Mouse (Mus musculus) stomach, embryonic 15.5 days (tissue): ENCODE measurements around the gene Aph1c. TPM values are rescaled to one million over a fixed set of nuclear protein-coding genes. Genes with fewer than 3 reads are reported as not detected.

Experiments
- ATAC-seq: fragments of 200-750 bp; cut with Nextera tagmentation; 2 replicates; pipeline ENCODE4 v1.8.0; 2017; ENCODE audit warnings: low read depth, moderate number of reproducible peaks, moderate TSS enrichment; ENCODE audit not compliant: insufficient read depth, low FRiP score
- H3K27ac ChIP-seq: fragments of 300-500 bp; sonication (generic); 2 replicates; pipeline ENCODE4 v1.5.1; 2015; ENCODE audit warnings: mild to moderate bottlenecking, inconsistent platforms
- H3K27me3 ChIP-seq: fragments of 300-500 bp; sonication (generic); replicated peaks from 2 replicates; pipeline ENCODE4 v1.6.1; 2015; ENCODE audit warnings: inconsistent platforms
- H3K36me3 ChIP-seq: fragments of 300-500 bp; sonication (generic); 2 replicates; pipeline ENCODE4 v1.6.1; 2015; ENCODE audit warnings: inconsistent platforms
- H3K4me1 ChIP-seq: fragments of 300-500 bp; sonication (generic); 2 replicates; pipeline ENCODE4 v1.6.1; 2015; ENCODE audit warnings: inconsistent platforms
- H3K4me2 ChIP-seq: fragments of 300-500 bp; sonication (generic); 2 replicates; pipeline ENCODE4 v1.6.1; 2015; ENCODE audit warnings: mild to moderate bottlenecking, inconsistent platforms
- H3K4me3 ChIP-seq: fragments of 300-500 bp; sonication (generic); replicated peaks from 2 replicates; pipeline ENCODE4 v1.5.1; 2015; ENCODE audit warnings: inconsistent platforms
- H3K9ac ChIP-seq: fragments of 300-500 bp; sonication (generic); 2 replicates; pipeline ENCODE4 v1.6.1; 2015; ENCODE audit warnings: inconsistent platforms
- H3K9me3 ChIP-seq: fragments of 300-500 bp; sonication (generic); 2 replicates; pipeline ENCODE4 v1.6.1; 2016; ENCODE audit warnings: inconsistent platforms
- WGBS: fragments of 180-500 bp; shearing (Covaris S2); methylation state at CpG from one replicate; pipeline ENCODE4 v1.1.7; 2015; 5-methylcytosine and 5-hydroxymethylcytosine counted together
- polyA plus RNA-seq: library from polyadenylated mRNA; unstranded; fragments of >200 nt; fragmentation: Nextera tagmentation; extraction: Ambion mirVana; gene quantifications from 2 replicates; pipeline ENCODE4 v1.2.1, GENCODE M21; 2015

Gene Aph1c
- polyA plus RNA-seq, 1 experiment from 2014 or later = 5.7 TPM

- ATAC-seq = no peak
- Histone ChIP-seq H3K27ac (no peak overlapping the region), H3K4me3 (no peak overlapping the region), H3K4me2 (no peak overlapping the region), H3K9me3 (no peaks in the 10 kb centered on the region), H3K4me1 (no peaks in the 10 kb centered on the region), H3K9ac (no peak overlapping the region), H3K27me3 (no peaks in the 10 kb centered on the region), H3K36me3 (no peaks in the 10 kb centered on the region)
- 63% methylated on average over 3 of the region's 3 CpGs for WGBS
Observed at GRCm38 (mm10) chr9:66864708-66865107, 30.2 kb upstream of the Aph1c start.

DNA sequence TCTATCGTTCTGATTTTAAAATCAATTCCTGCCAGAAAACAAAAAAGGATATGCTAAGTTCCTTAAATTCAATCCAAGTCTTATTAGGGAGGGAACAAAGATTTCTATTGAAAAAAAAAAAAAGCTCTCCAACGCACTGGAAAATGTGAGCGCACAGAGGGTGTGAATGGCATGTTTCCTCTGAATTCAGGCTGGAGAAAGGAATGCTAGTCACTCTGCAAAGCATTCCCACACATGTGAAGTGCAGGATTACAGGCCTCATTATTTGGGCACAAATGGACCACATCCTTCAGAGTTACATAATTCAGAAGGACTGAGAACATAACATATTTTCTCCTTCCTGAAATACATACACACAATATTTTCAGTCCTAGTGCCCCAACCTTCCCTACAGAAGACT lies 28.9 kb upstream of the Aph1c start:
- Histone ChIP-seq H3K27me3 (no peaks in the 10 kb centered on the region), H3K4me1 (no peaks in the 10 kb centered on the region), H3K4me2 (no peak overlapping the region), H3K4me3 (no peak overlapping the region), H3K9ac (no peak overlapping the region), H3K9me3 (no peaks in the 10 kb centered on the region), H3K36me3 (0 out of 2 replicates have a peak, but pooled peaks cover 4% of the 10 kb centered on the region), H3K27ac (no peak overlapping the region)
- ATAC-seq = no peak
- 61% methylated on average over 3 of the region's 3 CpGs for WGBS

DNA sequence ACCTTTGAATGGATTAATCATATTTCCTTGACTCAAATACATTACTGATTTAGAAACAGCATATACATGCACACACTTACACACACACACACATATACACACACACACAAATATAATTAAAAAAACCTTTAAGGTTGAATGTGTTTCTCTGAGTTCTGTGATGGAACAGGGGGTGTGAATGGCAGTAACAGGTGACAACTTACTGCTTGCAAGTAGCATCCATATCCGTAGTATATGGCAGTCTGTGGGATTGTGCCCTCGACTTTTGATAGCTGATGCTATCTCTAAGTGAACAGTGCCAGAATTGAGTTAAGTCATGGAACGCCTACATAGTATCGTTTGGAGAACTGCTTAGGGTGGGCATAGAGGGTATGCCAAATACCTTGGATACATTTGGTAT lies 27.7 kb upstream of the Aph1c start:
- Histone ChIP-seq H3K27me3 (no peaks in the 10 kb centered on the region), H3K4me1 (no peaks in the 10 kb centered on the region), H3K4me2 (no peak overlapping the region), H3K4me3 (no peak overlapping the region), H3K9ac (no peak overlapping the region), H3K36me3 (peaks cover 7% of the 10 kb centered on the region; the same call in 1 of the 2 replicates), H3K9me3 (no peaks in the 10 kb centered on the region), H3K27ac (no peak overlapping the region)
- ATAC-seq = no peak
- 87% methylated on average over 4 of the region's 4 CpGs for WGBS

GRCm38 (mm10) chr9:66861104-66861767 lies 26.7 kb upstream of the Aph1c start:
- H3K27me3 ChIP-seq = no peaks in the 10 kb centered on the region
- no peak for ATAC-seq
- 73% methylated on average over 5 of the region's 5 CpGs for WGBS
- no peak overlapping the region for H3K9ac ChIP-seq
- H3K4me3 ChIP-seq = no peak overlapping the region
- H3K4me2 ChIP-seq = no peak overlapping the region
- H3K4me1 ChIP-seq = no peaks in the 10 kb centered on the region
- peaks cover 7% of the 10 kb centered on the region; the same call in 1 of the 2 replicates for H3K36me3 ChIP-seq
- no peaks in the 10 kb centered on the region for H3K9me3 ChIP-seq
- H3K27ac ChIP-seq = no peak overlapping the region

DNA sequence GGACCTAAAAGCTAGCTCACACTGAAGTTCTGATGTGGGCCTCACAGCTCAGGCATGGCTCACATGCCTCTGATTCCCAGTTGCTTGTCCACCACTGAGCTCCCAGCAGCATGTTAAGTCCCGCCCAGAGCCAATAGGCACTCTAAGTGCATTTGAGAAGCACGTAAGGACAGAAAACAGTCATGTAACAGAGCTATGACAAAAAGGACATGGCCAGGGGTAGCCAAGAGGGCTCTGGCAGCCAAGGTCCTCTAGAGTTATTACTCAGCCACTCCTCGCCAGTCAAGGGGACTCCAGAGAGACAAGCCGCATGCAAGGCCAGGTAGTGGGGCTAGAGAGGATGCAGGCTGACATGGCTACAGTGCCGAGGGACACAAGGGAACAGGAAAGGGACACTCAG lies 25.0 kb upstream of the Aph1c start:
- H3K9ac ChIP-seq = no peak overlapping the region
- H3K27ac ChIP-seq = no peak overlapping the region
- no peak overlapping the region for H3K4me2 ChIP-seq
- ATAC-seq = no peak
- H3K4me1 ChIP-seq = no peaks in the 10 kb centered on the region
- peaks cover 7% of the 10 kb centered on the region; the same call in 1 of the 2 replicates for H3K36me3 ChIP-seq
- H3K4me3 ChIP-seq = no peak overlapping the region
- WGBS = 84% methylated on average over 5 of the region's 5 CpGs
- H3K27me3 ChIP-seq = no peaks in the 10 kb centered on the region
- H3K9me3 ChIP-seq = no peaks in the 10 kb centered on the region

GRCm38 (mm10) chr9:66855865-66856264 lies 21.3 kb upstream of the Aph1c start:
- H3K27me3 ChIP-seq = no peaks in the 10 kb centered on the region
- ATAC-seq = peak; percentile 66
- H3K27ac ChIP-seq = peak overlapping the region; percentile 17
- H3K36me3 ChIP-seq = peaks cover 7% of the 10 kb centered on the region; the same call in 1 of the 2 replicates
- H3K4me3 ChIP-seq = no peak overlapping the region
- 40% methylated on average over 7 of the region's 7 CpGs for WGBS
- H3K4me2 ChIP-seq = no peak overlapping the region
- H3K9ac ChIP-seq = no peak overlapping the region
- 0 out of 2 replicates have a peak, but pooled peaks cover 3% of the 10 kb centered on the region for H3K4me1 ChIP-seq
- H3K9me3 ChIP-seq = no peaks in the 10 kb centered on the region

DNA sequence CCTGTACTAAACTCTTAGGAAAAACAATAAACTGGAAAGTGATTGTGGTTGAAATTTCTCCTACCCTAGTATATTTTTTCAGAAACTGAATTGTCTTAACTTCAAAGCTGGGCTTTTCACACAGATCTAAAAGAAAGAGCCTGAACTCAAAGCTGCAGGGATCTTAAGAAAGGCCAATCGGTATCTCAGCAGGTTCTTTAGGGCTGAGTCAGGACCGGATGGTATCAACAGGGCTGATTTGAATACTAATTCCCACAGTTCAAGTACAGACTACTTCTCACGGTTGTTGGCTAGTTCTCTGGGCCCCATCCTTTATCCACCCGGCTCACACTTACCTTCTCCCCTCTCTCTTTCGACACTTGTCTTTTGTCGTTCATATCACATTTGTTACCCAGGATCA lies 18.1 kb upstream of the Aph1c start:
- 0 out of 2 replicates have a peak, but pooled peaks cover 4% of the 10 kb centered on the region for H3K4me1 ChIP-seq

GRCm38 (mm10) chr9:66850966-66851365 lies 16.4 kb upstream of the Aph1c start:
- Histone ChIP-seq H3K4me1 (0 out of 2 replicates have a peak, but pooled peaks cover 4% of the 10 kb centered on the region), H3K36me3 (0 out of 2 replicates have a peak, but pooled peaks cover 9% of the 10 kb centered on the region), H3K27me3 (no peaks in the 10 kb centered on the region), H3K4me2 (no peak overlapping the region), H3K9me3 (no peaks in the 10 kb centered on the region), H3K27ac (peak overlapping the region; percentile 42; the same call in 1 of the 2 replicates), H3K9ac (no peak overlapping the region), H3K4me3 (no peak overlapping the region)
- 33% methylated on average over 5 of the region's 5 CpGs for WGBS
- ATAC-seq = peak; percentile 18; the same call in 1 of the 2 replicates

More for the DNA sequence above, 18.1 kb upstream of the Aph1c start:
- Histone ChIP-seq H3K4me2 (no peak overlapping the region), H3K27me3 (no peaks in the 10 kb centered on the region), H3K9me3 (no peaks in the 10 kb centered on the region), H3K27ac (no peak overlapping the region), H3K36me3 (0 out of 2 replicates have a peak, but pooled peaks cover 3% of the 10 kb centered on the region), H3K9ac (no peak overlapping the region), H3K4me3 (no peak overlapping the region)
- 69% methylated on average over 6 of the region's 6 CpGs for WGBS
- ATAC-seq = no peak

DNA sequence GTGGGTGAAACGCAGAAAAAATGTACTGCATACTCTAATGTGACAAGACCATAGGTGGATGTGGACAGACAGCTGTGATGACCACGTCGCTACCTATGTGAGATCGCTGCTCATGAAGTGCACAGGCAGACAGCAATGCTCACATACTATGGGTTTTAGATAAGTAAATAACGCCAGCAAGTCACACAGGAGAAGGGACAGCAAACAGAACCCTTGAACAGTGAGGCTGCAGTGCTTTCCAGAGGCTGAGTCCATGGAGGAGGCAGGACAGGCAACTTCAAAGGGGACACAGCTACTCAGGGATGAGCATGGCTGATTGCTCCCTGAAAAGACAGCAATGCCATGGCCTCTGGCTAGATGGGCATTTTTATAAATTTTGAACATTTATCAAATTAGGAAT lies 12.3 kb upstream of the Aph1c start:
- Histone ChIP-seq H3K9ac (no peak overlapping the region), H3K4me2 (no peak overlapping the region), H3K27ac (no peak overlapping the region), H3K36me3 (0 out of 2 replicates have a peak, but pooled peaks cover 9% of the 10 kb centered on the region), H3K9me3 (no peaks in the 10 kb centered on the region), H3K4me3 (no peak overlapping the region), H3K27me3 (no peaks in the 10 kb centered on the region), H3K4me1 (0 out of 2 replicates have a peak, but pooled peaks cover 4% of the 10 kb centered on the region)
- 84% methylated on average over 5 of the region's 5 CpGs for WGBS
- no peak for ATAC-seq

DNA sequence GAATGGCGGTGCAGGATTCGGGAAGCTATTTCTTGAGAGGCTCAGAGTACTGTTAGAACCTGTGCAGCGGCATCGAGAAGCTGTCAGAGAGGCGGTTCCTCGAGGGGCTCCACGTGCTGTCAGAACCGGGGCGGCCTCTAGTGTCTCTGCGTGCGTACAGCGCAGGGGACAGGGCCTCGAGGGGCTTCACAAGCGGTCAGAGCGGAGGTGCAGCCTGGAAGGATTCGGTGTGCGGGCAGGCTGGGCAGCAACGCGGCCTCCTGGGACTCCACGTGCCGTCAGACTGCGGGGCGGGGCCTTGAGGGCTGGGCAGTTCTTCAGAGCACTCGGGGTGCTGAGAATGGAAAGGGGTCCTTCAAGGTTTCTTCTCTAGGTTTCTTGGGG lies 563 bp upstream of the Aph1c start:
- Histone ChIP-seq H3K36me3 (no peaks in the 10 kb centered on the region), H3K4me3 (peak overlapping the region; percentile 69), H3K4me2 (peak overlapping the region; percentile 100), H3K4me1 (peaks cover 12% of the 10 kb centered on the region), H3K27ac (no peak overlapping the region), H3K9ac (peak overlapping the region; percentile 23; the same call in 1 of the 2 replicates), H3K9me3 (no peaks in the 10 kb centered on the region), H3K27me3 (no peaks in the 10 kb centered on the region)
- 0% methylated on average over 24 of the region's 24 CpGs for WGBS
- peak; percentile 57; the same call in 1 of the 2 replicates for ATAC-seq

DNA sequence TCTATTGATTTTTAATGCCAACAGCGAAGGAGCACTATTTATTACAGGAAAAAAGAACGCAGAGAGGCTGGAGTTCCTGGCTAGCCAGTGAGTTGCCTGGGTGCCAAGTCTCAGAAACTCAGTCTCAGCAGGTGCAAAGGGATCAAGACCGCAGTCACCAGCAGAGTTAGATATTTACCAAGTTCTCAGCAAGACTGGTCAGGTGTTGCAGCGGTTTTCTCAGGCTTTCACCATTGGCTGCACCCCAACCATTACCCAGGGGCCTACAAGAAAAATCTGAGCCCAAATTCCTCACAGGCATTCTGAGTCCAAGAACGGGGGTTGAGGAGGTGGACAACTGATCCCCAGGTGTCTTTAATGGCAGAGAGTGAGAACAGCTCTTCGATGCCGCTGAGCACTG lies 675 bp downstream of the Aph1c start:
- WGBS = 26% methylated on average over 7 of the region's 7 CpGs
- H3K36me3 ChIP-seq = no peaks in the 10 kb centered on the region

DNA sequence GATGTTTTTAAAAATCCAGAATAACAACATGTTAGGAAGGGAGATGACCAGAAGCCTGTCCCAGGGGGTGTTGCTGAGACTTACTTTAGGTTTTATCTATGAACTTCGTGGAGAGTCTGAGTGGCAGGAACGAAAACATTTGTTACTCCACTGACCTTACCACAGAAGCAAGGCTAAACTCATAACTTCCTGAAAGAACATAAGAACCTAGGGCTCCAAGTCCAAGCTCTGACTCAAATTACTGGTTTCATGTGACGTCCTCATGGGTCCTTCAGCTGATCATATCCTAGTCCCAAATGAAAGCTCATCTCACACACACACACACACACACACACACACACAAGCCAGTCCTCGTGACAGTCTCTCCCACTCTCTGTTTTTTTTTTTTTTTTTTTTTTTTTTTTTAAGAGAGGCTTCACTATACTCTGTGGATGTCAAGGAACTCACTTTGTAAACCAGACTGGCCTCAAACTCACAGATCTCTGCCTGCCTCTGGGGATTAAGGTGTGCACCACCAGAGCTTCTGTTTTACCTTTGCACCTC lies 2.1 kb downstream of the Aph1c start:
- H3K4me2 ChIP-seq = no peak overlapping the region
- peaks cover 12% of the 10 kb centered on the region for H3K4me1 ChIP-seq
- WGBS = 56% methylated on average over 4 of the region's 4 CpGs
- ATAC-seq = no peak
- H3K9me3 ChIP-seq = no peaks in the 10 kb centered on the region
- no peaks in the 10 kb centered on the region for H3K27me3 ChIP-seq
- H3K27ac ChIP-seq = no peak overlapping the region
- no peak overlapping the region for H3K4me3 ChIP-seq
- no peaks in the 10 kb centered on the region for H3K36me3 ChIP-seq
- no peak overlapping the region for H3K9ac ChIP-seq

More for the DNA sequence above, 675 bp downstream of the Aph1c start:
- Histone ChIP-seq H3K27me3 (no peaks in the 10 kb centered on the region), H3K9me3 (no peaks in the 10 kb centered on the region), H3K4me3 (peak overlapping the region; percentile 69), H3K9ac (no peak overlapping the region), H3K27ac (no peak overlapping the region), H3K4me1 (peaks cover 12% of the 10 kb centered on the region), H3K4me2 (peak overlapping the region; percentile 100)
- no peak for ATAC-seq
